Comparison of ENCODE assay signal across 28 mouse cellular contexts in genomic region chr1:166942201-166942600, GRCm38 (mm10). TPM values are rescaled to one million over a fixed set of nuclear protein-coding genes. Genes with fewer than 3 reads are reported as not detected.
DNase-seq lines count a peak whose midpoint lies in the region; ATAC-seq and TF ChIP-seq lines count a peak whose summit lies in the region.
"Had no signal": no experiment of that assay in that cellular context is flagged by ENCODE, and none has a peak within 500 bp of the region (broad histone marks: within the 10 kb centered on the region; RNA-seq: fewer than 3 reads in every experiment).

No protein-coding gene starts in this region.

- H3K4me3 ChIP-seq in heart, embryonic 10.5 days = no peak overlapping the region
- H3K4me3 ChIP-seq in thymus, adult 2 months (ENCODE audit: control insufficient read depth, insufficient read depth, low read length) = no peak overlapping the region
- H3K4me3 ChIP-seq: embryonic facial prominence, embryonic 12.5 days; embryonic facial prominence, embryonic 15.5 days; gastrocnemius, adult 2 months; heart, adult 2 months; heart, embryonic 15.5 days had no signal

- H3K36me3 ChIP-seq in heart, embryonic 10.5 days = no peaks in the 10 kb centered on the region
- no peaks in the 10 kb centered on the region for H3K36me3 ChIP-seq in thymus, adult 2 months (ENCODE audit: control insufficient read depth, insufficient read depth, low read length)
- H3K36me3 ChIP-seq: embryonic facial prominence, embryonic 12.5 days; embryonic facial prominence, embryonic 15.5 days; heart, embryonic 15.5 days had no signal

- no peaks in the 10 kb centered on the region for H3K27me3 ChIP-seq in heart, embryonic 10.5 days (ENCODE audit: insufficient read depth, poor library complexity, severe bottlenecking)
- no peaks in the 10 kb centered on the region for H3K27me3 ChIP-seq in thymus, adult 2 months (ENCODE audit: control insufficient read depth, insufficient read depth, low read length)
- H3K27me3 ChIP-seq: embryonic facial prominence, embryonic 12.5 days; embryonic facial prominence, embryonic 15.5 days; heart, embryonic 15.5 days; Patski had no signal

- H3K27ac ChIP-seq in heart, embryonic 10.5 days = no peak overlapping the region
- H3K27ac ChIP-seq in thymus, adult 2 months (ENCODE audit: control insufficient read depth, insufficient read depth, low read length) = no peak overlapping the region
- H3K27ac ChIP-seq: embryonic facial prominence, embryonic 12.5 days; embryonic facial prominence, embryonic 15.5 days; gastrocnemius, adult 2 months; heart, adult 2 months; heart, embryonic 15.5 days; hindbrain, embryonic 14.5 days; hindbrain, postnatal 0 days had no signal

- peak; percentile 90 for DNase-seq in heart, adult 11 months
- DNase-seq in heart, postnatal 4 days = no peak
- peak; percentile 11 to 15 for DNase-seq in heart, adult 9 months (ENCODE audit: low spot score in 2 of 2)
- DNase-seq in heart, embryonic 10.5 days (ENCODE audit: low spot score) = no peak
- peak; percentile 50 for DNase-seq in MN1 (ENCODE audit: low spot score)
- no peak for DNase-seq in thymus, adult 2 months
- DNase-seq: adrenal gland, postnatal 10 days; B cell, adult 2 months; cerebellum, adult 11 months; cerebellum, adult 2 months; cerebellum, adult 9-11 months; cerebellum, postnatal 25 days; forebrain, postnatal 0 days; gastrocnemius, adult 2 months; gastrocnemius, postnatal 14 days; kidney, adult 18-20 months had no signal

- 71% methylated on average over 1 of the region's 1 CpGs for WGBS in heart, embryonic 10.5 days
- WGBS in thymus, adult 2 months = 59% methylated on average over 1 of the region's 1 CpGs

- H3K4me1 ChIP-seq in heart, embryonic 10.5 days = no peaks in the 10 kb centered on the region
- no peaks in the 10 kb centered on the region for H3K4me1 ChIP-seq in thymus, adult 2 months (replicated peaks; ENCODE audit: control insufficient read depth, insufficient read depth, low read length)
- H3K4me1 ChIP-seq: embryonic facial prominence, embryonic 12.5 days; embryonic facial prominence, embryonic 15.5 days; heart, embryonic 15.5 days had no signal

- no peak for TF ChIP-seq POLR2A in thymus, adult 2 months (IDR thresholded peaks at IDR 0.05; ENCODE audit: control insufficient read depth, extremely low read depth, insufficient read depth, low read length, poor library complexity)

- no peaks in the 10 kb centered on the region for H3K9me3 ChIP-seq in heart, embryonic 10.5 days
- H3K9me3 ChIP-seq: embryonic facial prominence, embryonic 12.5 days; embryonic facial prominence, embryonic 15.5 days; heart, embryonic 15.5 days had no signal

- ATAC-seq in megakaryocyte, adult 5-6 weeks (ENCODE audit: poor library complexity, severe bottlenecking) = no peak
- ATAC-seq: forebrain, embryonic 14.5 days; forebrain, postnatal 0 days; hindbrain, postnatal 0 days; inflammation-experienced regulatory T-cells, adult 6 months; intestine, embryonic 16.5 days; Patski had no signal

- TF ChIP-seq CTCF in thymus, adult 2 months (IDR thresholded peaks at IDR 0.05; ENCODE audit: borderline replicate concordance, control insufficient read depth, extremely low read depth, insufficient read depth, low read length, poor library complexity) = no peak

RNA-seq across cellular contexts. Expression of gene Fam78b, which starts 59.0 kb away (rescaled TPM):
- total RNA-seq in heart, postnatal 4 days (2021) = 1 to 10 TPM; 5.8 to 5.9 TPM
- polyA plus RNA-seq in heart, embryonic 10.5 days (2016; fragmentation: Nextera tagmentation; extraction: Ambion mirVana) = 0.16 and 0.30 TPM in 2 replicates
- 0.98 and 1.6 TPM in 2 replicates for polyA plus RNA-seq in thymus, adult 2 months (2012; rRNA removed)
- total RNA-seq in megakaryocyte, adult 5-6 weeks (2015) = 4.0 and 4.6 TPM in 2 replicates
- 2.0 and 2.6 TPM in 2 replicates for total RNA-seq in megakaryocyte, adult 5-6 weeks (2017)
- total RNA-seq: MEL had no signal
- polyA plus RNA-seq: inflammation-experienced regulatory T-cells, adult 6 months; Patski had no signal

Comparison
In these comparisons a context has a peak if more than half of its experiments do, and no peak if none do; other contexts are left out.
1. DNase-seq: peak in heart, adult 11 months (single experiment), heart, adult 9 months (2 of 2) and MN1 (single experiment); none in heart, postnatal 4 days (single experiment), heart, embryonic 10.5 days (single experiment) and thymus, adult 2 months (single experiment).